Mouse (Mus musculus) heart, adult 2 months (tissue): Measurements from ENCODE around the gene Atad3a.

Experiments
- CTCF ChIP-seq: fragments of 200-600 bp; IDR thresholded peaks from 2 replicates; pipeline ENCODE4 v1.8.1; 2022; ENCODE audit warnings: antibody characterized with exemption, mild to moderate bottlenecking, moderate library complexity
- EP300 ChIP-seq: fragments of 200-500 bp; IDR thresholded peaks from 2 replicates; pipeline ENCODE4 v1.6.1; 2011; ENCODE audit warnings: low read depth, low read length, control low read depth; ENCODE audit not compliant: insufficient read depth
- POLR2A ChIP-seq: fragments of 200-500 bp; IDR thresholded peaks from 2 replicates; pipeline ENCODE4 v1.6.1; 2011; ENCODE audit warnings: mild to moderate bottlenecking, low read depth, low read length, control low read depth; ENCODE audit not compliant: insufficient read depth

GRCm38 (mm10) chr4:155760613-155761355, at the start of gene Atad3a:
- TF ChIP-seq CTCF = 0 out of 2 replicates have a peak, but pooled peaks have one; percentile 1
- TF ChIP-seq POLR2A = peak; percentile 83
- TF ChIP-seq EP300 = peak; percentile 77
